Mouse (Mus musculus): ENCODE results near the gene Rragd. TPM values are rescaled to one million over a fixed set of nuclear protein-coding genes. Genes with fewer than 3 reads are reported as not detected.

Rragd gene
- polyA plus RNA-seq, 1 experiment from 2014 or later: 26.8 TPM

- Histone ChIP-seq H3K4me2 (ENCODE audit: low read length) (no peak overlapping the region), H3K4me3 (replicated peaks; ENCODE audit: low read depth, low read length) (no peak overlapping the region), H3K9ac (ENCODE audit: low read depth, low read length) (no peak overlapping the region), H3K36me3 (ENCODE audit: insufficient read depth, low read length) (0 out of 2 replicates have a peak, but pooled peaks cover 3% of the 10 kb centered on the region), H3K27ac (no peak overlapping the region), H3K27me3 (ENCODE audit: insufficient read depth, low read length) (no peaks in the 10 kb centered on the region), H3K9me3 (replicated peaks; ENCODE audit: low read length) (no peaks in the 10 kb centered on the region), H3K4me1 (replicated peaks; ENCODE audit: insufficient read depth, low read length) (no peaks in the 10 kb centered on the region)
- whole genome bisulfite sequencing: 94% methylated on average over 1 of the region's 1 CpGs
- ATAC-seq (replicated peaks; ENCODE audit: low FRiP score, low read depth) (no peak), DNase-seq (ENCODE audit: low spot score) (no peak)
- no peak for TF ChIP-seq CTCF (IDR thresholded peaks at IDR 0.05; ENCODE audit: low read depth)
Measured at GRCm38 (mm10) chr4:33010078-33010477, 27.2 kb downstream of the Rragd start.

DNA sequence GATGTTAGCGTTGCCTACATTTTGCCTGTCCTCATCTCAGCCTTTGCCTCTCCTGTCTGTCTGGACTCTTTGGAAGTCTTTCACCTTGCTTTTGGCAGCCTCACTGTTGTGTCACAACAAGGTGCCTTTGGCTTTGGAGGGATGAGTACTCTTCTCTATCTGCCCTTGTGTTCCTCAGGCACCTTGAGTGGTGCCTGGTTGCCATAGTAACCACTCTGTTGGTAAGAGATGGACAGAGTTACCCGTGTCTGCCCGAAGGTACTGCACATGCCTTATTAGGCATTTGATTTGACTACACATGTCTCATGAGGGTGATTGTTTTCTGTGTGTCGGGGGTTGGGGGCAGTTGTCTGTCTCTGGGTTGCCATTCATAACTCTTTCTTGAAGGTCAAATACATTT lies 29.6 kb downstream of the Rragd start:
- Histone ChIP-seq H3K9me3 (replicated peaks; ENCODE audit: low read length) (no peaks in the 10 kb centered on the region), H3K27me3 (ENCODE audit: insufficient read depth, low read length) (no peaks in the 10 kb centered on the region), H3K4me3 (replicated peaks; ENCODE audit: low read depth, low read length) (no peak overlapping the region), H3K4me2 (ENCODE audit: low read length) (no peak overlapping the region), H3K36me3 (ENCODE audit: insufficient read depth, low read length) (0 out of 2 replicates have a peak, but pooled peaks cover 3% of the 10 kb centered on the region), H3K9ac (ENCODE audit: low read depth, low read length) (no peak overlapping the region), H3K4me1 (replicated peaks; ENCODE audit: insufficient read depth, low read length) (no peaks in the 10 kb centered on the region), H3K27ac (no peak overlapping the region)
- no peak for TF ChIP-seq CTCF (IDR thresholded peaks at IDR 0.05; ENCODE audit: low read depth)
- DNase-seq (ENCODE audit: low spot score): no peak
- no peak for ATAC-seq (replicated peaks; ENCODE audit: low FRiP score, low read depth)
- WGBS: 91% methylated on average over 4 of the region's 4 CpGs

DNA sequence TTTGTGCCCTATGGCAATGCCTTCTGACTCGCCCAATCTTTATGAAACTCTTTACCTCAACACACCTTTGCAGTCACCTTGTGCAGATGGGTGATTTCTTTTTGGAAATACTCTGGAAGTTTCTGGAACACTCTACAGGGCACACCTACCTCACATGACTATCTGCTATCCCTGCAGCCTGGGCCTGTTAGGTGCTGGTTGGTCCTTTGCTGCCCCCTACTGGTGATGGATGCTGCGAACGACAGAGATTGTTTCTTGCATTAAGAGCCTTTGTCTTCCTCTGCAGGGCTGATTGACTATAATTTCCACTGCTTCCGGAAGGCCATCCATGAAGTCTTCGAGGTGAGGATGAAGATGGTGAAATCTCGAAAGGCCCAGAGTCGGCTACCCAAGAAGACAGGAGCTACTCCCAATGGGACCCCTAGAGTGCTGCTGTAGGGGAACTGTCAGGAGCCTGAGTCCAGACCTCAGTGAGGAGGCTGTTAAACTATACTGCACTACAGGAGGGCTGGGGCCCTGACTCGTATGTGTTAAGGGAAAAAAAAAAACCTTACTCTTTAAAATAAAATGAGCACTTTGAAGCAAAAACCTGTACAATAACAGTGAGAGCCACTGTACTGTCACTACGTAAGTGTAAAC lies 35.6 kb downstream of the Rragd start:
- no peak overlapping the region for H3K4me3 ChIP-seq (replicated peaks; ENCODE audit: low read depth, low read length)
- DNase-seq (ENCODE audit: low spot score) (peak; percentile 90), ATAC-seq (replicated peaks; ENCODE audit: low FRiP score, low read depth) (peak; percentile 43; the same call in 1 of the 2 replicates)
- H3K36me3 ChIP-seq (ENCODE audit: insufficient read depth, low read length): 0 out of 2 replicates have a peak, but pooled peaks cover under 1% of the 10 kb centered on the region
- H3K27ac ChIP-seq: no peak overlapping the region
- no peaks in the 10 kb centered on the region for H3K27me3 ChIP-seq (ENCODE audit: insufficient read depth, low read length)
- H3K4me2 ChIP-seq (ENCODE audit: low read length): no peak overlapping the region
- no peak overlapping the region for H3K9ac ChIP-seq (ENCODE audit: low read depth, low read length)
- TF ChIP-seq CTCF (IDR thresholded peaks at IDR 0.05; ENCODE audit: low read depth): peak; percentile 98
- H3K4me1 ChIP-seq (replicated peaks; ENCODE audit: insufficient read depth, low read length): no peaks in the 10 kb centered on the region
- whole genome bisulfite sequencing: 41% methylated on average over 9 of the region's 9 CpGs
- H3K9me3 ChIP-seq (replicated peaks; ENCODE audit: low read length): no peaks in the 10 kb centered on the region

- Histone ChIP-seq H3K27me3 (ENCODE audit: insufficient read depth, low read length) (no peaks in the 10 kb centered on the region), H3K4me3 (replicated peaks; ENCODE audit: low read depth, low read length) (no peak overlapping the region), H3K9me3 (replicated peaks; ENCODE audit: low read length) (no peaks in the 10 kb centered on the region), H3K4me2 (ENCODE audit: low read length) (no peak overlapping the region), H3K27ac (no peak overlapping the region), H3K4me1 (replicated peaks; ENCODE audit: insufficient read depth, low read length) (no peaks in the 10 kb centered on the region), H3K9ac (ENCODE audit: low read depth, low read length) (no peak overlapping the region), H3K36me3 (ENCODE audit: insufficient read depth, low read length) (no peaks in the 10 kb centered on the region)
- WGBS: 63% methylated on average over 8 of the region's 8 CpGs
- ATAC-seq (replicated peaks; ENCODE audit: low FRiP score, low read depth): no peak
- TF ChIP-seq CTCF (IDR thresholded peaks at IDR 0.05; ENCODE audit: low read depth): no peak
- DNase-seq (ENCODE audit: low spot score): no peak
Measured at GRCm38 (mm10) chr4:33024420-33024819, 41.6 kb downstream of the Rragd start.

DNA sequence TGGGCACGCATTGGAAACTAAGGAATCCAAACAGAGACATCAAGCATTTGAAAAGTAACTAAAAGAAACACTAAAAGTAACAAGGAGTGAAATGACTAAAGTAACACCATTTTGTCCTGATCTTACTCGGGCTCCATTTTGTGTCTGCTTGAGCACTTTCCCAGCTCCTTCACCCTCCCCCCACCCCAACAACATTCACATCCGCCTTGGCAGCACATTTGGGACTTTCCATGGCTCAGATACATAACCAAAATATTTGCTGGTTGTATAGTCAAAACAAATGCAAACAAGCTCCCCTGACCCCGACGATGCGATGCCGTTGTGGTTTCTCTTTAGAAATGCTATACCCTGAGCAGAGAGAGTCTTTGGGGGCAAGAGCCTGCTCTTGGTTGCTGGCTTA lies 46.3 kb downstream of the Rragd start:
- Histone ChIP-seq H3K9me3 (replicated peaks; ENCODE audit: low read length) (no peaks in the 10 kb centered on the region), H3K4me1 (replicated peaks; ENCODE audit: insufficient read depth, low read length) (peaks cover 9% of the 10 kb centered on the region; the same call in 1 of the 2 replicates), H3K4me3 (replicated peaks; ENCODE audit: low read depth, low read length) (no peak overlapping the region), H3K36me3 (ENCODE audit: insufficient read depth, low read length) (no peaks in the 10 kb centered on the region), H3K27me3 (ENCODE audit: insufficient read depth, low read length) (no peaks in the 10 kb centered on the region), H3K4me2 (ENCODE audit: low read length) (no peak overlapping the region), H3K27ac (no peak overlapping the region), H3K9ac (ENCODE audit: low read depth, low read length) (no peak overlapping the region)
- no peak for TF ChIP-seq CTCF (IDR thresholded peaks at IDR 0.05; ENCODE audit: low read depth)
- DNase-seq (ENCODE audit: low spot score) (no peak), ATAC-seq (replicated peaks; ENCODE audit: low FRiP score, low read depth) (no peak)
- WGBS: 91% methylated on average over 7 of the region's 7 CpGs

GRCm38 (mm10) chr4:33030264-33031194 lies 47.7 kb downstream of the Rragd start:
- no peaks in the 10 kb centered on the region for H3K27me3 ChIP-seq (ENCODE audit: insufficient read depth, low read length)
- WGBS: 3% methylated on average over 55 of the region's 55 CpGs
- H3K27ac ChIP-seq: peak overlapping the region; percentile 93
- H3K9ac ChIP-seq (ENCODE audit: low read depth, low read length): peak overlapping the region; percentile 93
- ATAC-seq (replicated peaks; ENCODE audit: low FRiP score, low read depth) (peak; percentile 63), DNase-seq (ENCODE audit: low spot score) (peak; percentile 49)
- peaks cover 9% of the 10 kb centered on the region; the same call in 1 of the 2 replicates for H3K4me1 ChIP-seq (replicated peaks; ENCODE audit: insufficient read depth, low read length)
- no peaks in the 10 kb centered on the region for H3K36me3 ChIP-seq (ENCODE audit: insufficient read depth, low read length)
- H3K4me3 ChIP-seq (replicated peaks; ENCODE audit: low read depth, low read length): peak overlapping the region; percentile 83
- no peak for TF ChIP-seq CTCF (IDR thresholded peaks at IDR 0.05; ENCODE audit: low read depth)
- peak overlapping the region; percentile 65 for H3K4me2 ChIP-seq (ENCODE audit: low read length)
- H3K9me3 ChIP-seq (replicated peaks; ENCODE audit: low read length): no peaks in the 10 kb centered on the region
